Mouse (Mus musculus) lung, embryonic 14.5 days (tissue): Measurements from ENCODE around the gene Map3k5. TPM values are rescaled to one million over a fixed set of nuclear protein-coding genes. Genes with fewer than 3 reads are reported as not detected.

ENCODE experiments used
- ATAC-seq: fragments of 200-750 bp; cut with Nextera tagmentation; 2 replicates; pipeline ENCODE4 v1.8.0; 2017; ENCODE audit warnings: mild to moderate bottlenecking, moderate TSS enrichment, moderate library complexity; ENCODE audit not compliant: insufficient read depth
- DNase-seq: peaks from one replicate; pipeline ENCODE4 v3.0.0-alpha.2; 2015
- H3K27ac ChIP-seq: fragments of 300-500 bp; sonication (generic); 2 replicates; pipeline ENCODE4 v1.5.1; 2014; ENCODE audit warnings: low read depth, mild to moderate bottlenecking, moderate library complexity
- H3K27me3 ChIP-seq: fragments of 300-500 bp; sonication (generic); 2 replicates; pipeline ENCODE4 v1.6.1; 2014; ENCODE audit warnings: low read length, control low read depth; ENCODE audit not compliant: insufficient read depth
- H3K36me3 ChIP-seq: fragments of 300-500 bp; sonication (generic); 2 replicates; pipeline ENCODE4 v1.6.1; 2014; ENCODE audit warnings: control low read depth; ENCODE audit not compliant: insufficient read depth
- H3K4me1 ChIP-seq: fragments of 300-500 bp; sonication (generic); 2 replicates; pipeline ENCODE4 v1.6.1; 2014; ENCODE audit warnings: antibody characterized with exemption, control low read depth; ENCODE audit not compliant: insufficient read depth
- H3K4me2 ChIP-seq: fragments of 300-500 bp; sonication (generic); 2 replicates; pipeline ENCODE4 v1.6.1; 2014; ENCODE audit warnings: mild to moderate bottlenecking
- H3K4me3 ChIP-seq: fragments of 300-500 bp; sonication (generic); 2 replicates; pipeline ENCODE4 v1.5.1; 2014; ENCODE audit warnings: low read depth, low read length
- H3K9ac ChIP-seq: fragments of 300-500 bp; sonication (generic); 2 replicates; pipeline ENCODE4 v1.6.1; 2014
- H3K9me3 ChIP-seq: fragments of 300-500 bp; sonication (generic); 2 replicates; pipeline ENCODE4 v1.6.1; 2016; ENCODE audit warnings: low read depth, low read length, control low read depth
- CTCF ChIP-seq: IDR thresholded peaks from 2 replicates; pipeline ENCODE4 v1.5.1; 2016; ENCODE audit warnings: antibody characterized with exemption, low read depth
- WGBS: fragments of 180-500 bp; shearing (Covaris S2); extraction: QIAGEN DNeasy Blood & Tissue Kit; methylation state at CpG from one replicate; pipeline ENCODE4 v1.1.7; 2014; 5-methylcytosine and 5-hydroxymethylcytosine counted together
- polyA plus RNA-seq: library from polyadenylated mRNA; unstranded; fragments of >200 nt; fragmentation: Nextera tagmentation; extraction: Ambion mirVana; gene quantifications from 2 replicates; pipeline ENCODE4 v1.2.1, GENCODE M21; 2014

Map3k5 gene
- polyA plus RNA-seq, 1 experiment from 2014 or later, result 2.5 TPM

DNA sequence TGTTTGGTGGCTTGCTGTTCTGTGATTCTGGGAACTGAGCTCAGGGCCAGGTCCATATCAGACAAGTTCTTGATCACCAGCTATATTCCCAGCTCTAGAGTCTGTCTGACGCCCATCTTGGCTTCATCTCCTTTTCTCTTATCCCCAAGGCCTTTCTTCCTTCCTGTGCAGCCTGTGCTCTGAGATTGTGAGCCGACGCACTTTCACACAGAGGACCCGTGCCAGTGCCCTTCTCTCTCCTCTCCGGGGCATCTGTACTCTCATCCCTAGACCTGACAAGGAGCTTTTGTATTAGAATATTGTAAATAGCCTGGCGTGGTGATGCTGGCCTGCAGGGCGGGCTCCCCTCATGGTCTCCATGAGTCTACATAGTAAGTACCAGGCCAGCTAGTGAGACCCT is 221.1 kb downstream of the Map3k5 start:
- Histone ChIP-seq H3K9ac (no peak overlapping the region), H3K4me3 (no peak overlapping the region), H3K9me3 (no peaks in the 10 kb centered on the region), H3K27ac (no peak overlapping the region), H3K27me3 (0 out of 2 replicates have a peak, but pooled peaks cover 6% of the 10 kb centered on the region), H3K4me2 (no peak overlapping the region), H3K36me3 (no peaks in the 10 kb centered on the region), H3K4me1 (no peaks in the 10 kb centered on the region)
- 76% methylated on average over 7 of the region's 7 CpGs for WGBS
- TF ChIP-seq CTCF, result no peak
- DNase-seq (no peak), ATAC-seq (no peak)

DNA sequence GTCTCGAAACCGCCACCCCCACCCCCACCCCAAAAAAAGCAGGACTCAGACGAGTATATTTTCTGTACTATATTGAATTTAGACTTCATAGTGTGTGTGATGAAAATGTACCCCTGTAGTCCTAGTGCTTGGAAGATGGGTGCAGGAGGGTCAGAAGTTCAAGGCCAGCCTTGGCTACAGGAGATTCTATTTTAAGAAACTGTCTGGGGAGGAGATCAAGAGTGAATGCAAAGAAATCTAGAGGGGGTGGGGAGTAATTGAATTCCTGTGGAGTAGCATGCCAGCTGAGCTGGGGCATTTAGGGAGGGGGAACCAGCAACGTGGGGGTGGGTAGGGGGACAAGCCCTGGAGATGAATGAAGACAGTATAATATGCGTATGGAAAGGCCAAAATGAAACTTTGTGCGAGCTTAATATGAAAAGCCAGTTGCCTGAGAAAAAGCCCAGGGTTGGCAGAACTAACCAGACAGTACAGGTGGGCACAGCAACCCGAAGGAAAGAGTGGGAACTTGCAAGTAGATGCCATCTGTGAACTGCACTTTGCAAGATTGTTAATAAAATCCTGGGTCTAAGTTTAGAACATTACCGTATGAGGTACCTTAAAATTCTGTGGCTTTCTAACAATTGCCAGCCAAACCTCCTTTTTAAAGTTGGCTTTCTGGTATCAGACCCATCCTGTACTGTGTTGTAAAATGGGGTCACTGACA is 222.9 kb downstream of the Map3k5 start:
- Histone ChIP-seq H3K4me1 (no peaks in the 10 kb centered on the region), H3K9me3 (no peaks in the 10 kb centered on the region), H3K4me2 (no peak overlapping the region), H3K9ac (no peak overlapping the region), H3K27me3 (no peaks in the 10 kb centered on the region), H3K27ac (no peak overlapping the region), H3K36me3 (no peaks in the 10 kb centered on the region), H3K4me3 (no peak overlapping the region)
- 76% methylated on average over 8 of the region's 8 CpGs for WGBS
- no peak for DNase-seq
- TF ChIP-seq CTCF, result no peak
- ATAC-seq, result no peak

DNA sequence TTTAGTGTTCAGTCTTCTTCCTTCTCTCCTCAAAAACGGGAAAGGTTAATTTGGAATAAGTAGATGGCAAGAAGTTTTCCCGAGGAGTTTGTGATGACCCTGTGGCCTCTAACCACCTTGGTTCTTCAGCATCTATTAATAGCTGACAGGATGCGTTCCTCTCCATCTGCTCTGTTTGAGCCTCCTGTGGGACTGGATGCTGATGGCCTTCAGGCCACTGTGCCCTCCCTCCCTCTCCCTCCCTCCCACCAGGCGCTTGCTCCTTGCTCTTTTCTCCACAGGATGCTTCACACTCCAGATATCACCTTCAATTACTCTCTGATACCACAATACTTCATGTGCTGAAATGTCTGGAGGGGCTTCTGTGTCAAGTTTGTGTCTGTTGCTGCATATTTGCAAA is 224.5 kb downstream of the Map3k5 start:
- no peak overlapping the region for H3K4me2 ChIP-seq
- 48% methylated on average over 4 of the region's 4 CpGs for WGBS
- no peaks in the 10 kb centered on the region for H3K27me3 ChIP-seq
- no peaks in the 10 kb centered on the region for H3K4me1 ChIP-seq
- no peaks in the 10 kb centered on the region for H3K9me3 ChIP-seq
- no peak for DNase-seq
- H3K27ac ChIP-seq, result no peak overlapping the region
- no peak for ATAC-seq
- no peak overlapping the region for H3K9ac ChIP-seq
- no peak overlapping the region for H3K4me3 ChIP-seq
- no peaks in the 10 kb centered on the region for H3K36me3 ChIP-seq
- no peak for TF ChIP-seq CTCF

DNA sequence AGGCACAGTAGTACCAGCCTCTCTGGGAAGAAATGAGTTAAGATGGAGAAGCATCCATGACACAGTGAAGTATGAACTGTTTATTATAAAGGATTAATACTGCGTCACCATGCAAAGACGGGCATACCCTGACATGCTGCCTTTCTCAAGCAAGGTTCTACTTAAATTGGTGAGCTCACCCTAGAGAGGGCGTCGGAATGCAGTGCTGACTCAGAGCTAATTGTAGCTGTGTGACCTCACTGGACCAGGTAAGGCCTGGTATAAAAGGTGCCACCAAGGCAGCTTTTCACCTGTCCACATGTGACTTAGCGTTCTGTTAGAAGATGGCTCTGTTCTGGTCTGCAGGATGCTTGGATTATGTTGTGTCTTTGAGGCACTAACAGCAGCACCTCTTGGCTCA is 225.0 kb downstream of the Map3k5 start:
- no peaks in the 10 kb centered on the region for H3K4me1 ChIP-seq
- no peaks in the 10 kb centered on the region for H3K27me3 ChIP-seq
- H3K27ac ChIP-seq, result no peak overlapping the region
- no peak overlapping the region for H3K9ac ChIP-seq
- DNase-seq (no peak), ATAC-seq (no peak)
- H3K36me3 ChIP-seq, result no peaks in the 10 kb centered on the region
- WGBS, result 72% methylated on average over 5 of the region's 5 CpGs
- TF ChIP-seq CTCF, result no peak
- H3K4me2 ChIP-seq, result no peak overlapping the region
- H3K9me3 ChIP-seq, result no peaks in the 10 kb centered on the region
- H3K4me3 ChIP-seq, result no peak overlapping the region

DNA sequence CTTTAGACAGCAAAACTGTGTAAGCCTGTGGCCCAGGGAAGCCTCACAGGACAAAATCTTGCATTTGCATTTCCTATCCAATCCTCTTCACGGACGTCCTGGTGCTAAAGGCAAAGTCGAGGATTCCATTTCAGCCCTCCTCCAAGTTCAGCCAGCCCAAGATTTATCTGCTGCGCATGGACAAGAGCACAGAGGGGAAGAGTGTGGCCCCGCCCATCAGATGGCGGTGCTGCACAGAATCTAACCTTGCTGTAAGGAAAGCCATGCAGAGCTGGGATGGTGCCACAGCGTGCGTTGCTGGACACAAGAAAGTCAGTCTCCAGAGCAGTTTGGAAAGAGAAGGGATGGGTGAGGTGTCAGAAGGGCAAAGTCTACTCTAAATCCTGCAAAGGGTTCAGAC is 226.6 kb downstream of the Map3k5 start:
- no peaks in the 10 kb centered on the region for H3K4me1 ChIP-seq
- no peak overlapping the region for H3K27ac ChIP-seq
- DNase-seq (peak; percentile 21), ATAC-seq (no peak)
- H3K27me3 ChIP-seq, result no peaks in the 10 kb centered on the region
- 49% methylated on average over 8 of the region's 8 CpGs for WGBS
- no peaks in the 10 kb centered on the region for H3K9me3 ChIP-seq
- no peak for TF ChIP-seq CTCF
- H3K4me2 ChIP-seq, result no peak overlapping the region
- no peak overlapping the region for H3K9ac ChIP-seq
- H3K4me3 ChIP-seq, result no peak overlapping the region
- no peaks in the 10 kb centered on the region for H3K36me3 ChIP-seq

DNA sequence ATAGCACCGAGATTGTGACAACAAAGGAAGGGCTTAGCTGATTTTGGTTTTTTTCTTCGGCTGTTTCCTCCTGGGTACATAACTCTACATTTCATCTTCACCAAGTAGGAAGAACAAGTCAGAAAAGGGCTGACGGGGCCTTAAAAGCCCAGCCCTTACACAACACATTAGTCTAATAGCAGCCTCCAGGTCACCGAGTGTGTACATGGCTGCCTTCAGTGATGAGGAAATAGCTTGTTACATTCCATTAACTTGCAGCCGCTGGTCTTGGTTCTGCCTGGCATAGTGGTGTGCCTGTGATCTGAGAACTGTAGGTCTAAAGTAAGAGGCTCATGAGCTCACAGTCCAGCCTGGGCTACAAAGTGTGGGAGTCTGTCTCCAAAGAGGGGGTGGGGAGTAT is 230.5 kb downstream of the Map3k5 start:
- Histone ChIP-seq H3K36me3 (no peaks in the 10 kb centered on the region), H3K27ac (no peak overlapping the region), H3K4me3 (no peak overlapping the region), H3K4me1 (no peaks in the 10 kb centered on the region), H3K9me3 (no peaks in the 10 kb centered on the region), H3K27me3 (no peaks in the 10 kb centered on the region), H3K9ac (no peak overlapping the region), H3K4me2 (no peak overlapping the region)
- DNase-seq (no peak), ATAC-seq (no peak)
- 78% methylated on average over 5 of the region's 5 CpGs for WGBS
- TF ChIP-seq CTCF, result no peak

DNA sequence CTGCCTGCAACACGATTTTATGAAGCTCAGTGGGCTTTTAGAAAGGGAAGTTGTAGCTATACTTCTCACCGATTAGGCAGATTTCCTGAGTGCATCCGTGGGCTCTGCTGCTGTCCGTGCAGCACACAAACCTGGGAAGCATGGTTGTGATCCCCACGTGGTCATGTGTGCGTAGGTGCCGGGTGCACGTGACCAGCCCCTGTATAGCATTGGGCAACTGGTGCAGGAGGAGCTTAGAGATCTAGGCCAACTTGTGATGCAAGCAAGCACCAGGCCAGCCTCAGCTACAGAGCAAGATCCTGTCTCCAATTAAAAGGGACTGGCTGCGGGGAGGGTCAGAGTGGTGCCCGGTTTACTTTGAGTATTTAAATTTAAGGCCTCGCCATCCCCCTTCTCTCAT is 232.5 kb downstream of the Map3k5 start:
- Histone ChIP-seq H3K27me3 (no peaks in the 10 kb centered on the region), H3K4me1 (no peaks in the 10 kb centered on the region), H3K4me2 (no peak overlapping the region), H3K27ac (no peak overlapping the region), H3K9ac (no peak overlapping the region), H3K4me3 (no peak overlapping the region), H3K9me3 (no peaks in the 10 kb centered on the region), H3K36me3 (no peaks in the 10 kb centered on the region)
- DNase-seq, result no peak
- 79% methylated on average over 11 of the region's 11 CpGs for WGBS
- no peak for TF ChIP-seq CTCF
- ATAC-seq, result no peak
